Mouse (Mus musculus) bone marrow, adult 2 months (tissue): ENCODE data around the gene Speer4f2.

ENCODE experiments used
- CTCF ChIP-seq: fragments of 200-500 bp; IDR thresholded peaks from 2 replicates; pipeline ENCODE4 v1.5.1; 2011; ENCODE audit warnings: low read length, control low read depth; ENCODE audit not compliant: control insufficient read depth, insufficient read depth
- POLR2A ChIP-seq: fragments of 200-500 bp; IDR thresholded peaks from 2 replicates; pipeline ENCODE4 v1.6.1; 2011; ENCODE audit warnings: low read depth, mild to moderate bottlenecking, control low read depth, low read length, borderline replicate concordance; ENCODE audit not compliant: control insufficient read depth

GRCm38 (mm10) chr5:17328946-17329566 lies 43.9 kb upstream of the Speer4f2 start:
- TF ChIP-seq POLR2A (no peak), CTCF (no peak)
